Mouse (Mus musculus) liver, embryonic 13.5 days (tissue): ENCODE results near the gene Fam3c. TPM values are rescaled to one million over a fixed set of nuclear protein-coding genes. Genes with fewer than 3 reads are reported as not detected.
A peak's percentile ranks its signal among the peaks of the same experiment; 100 is the strongest.

Experiments used
- ATAC-seq: fragments of 200-750 bp; cut with Nextera tagmentation; 2 replicates; pipeline ENCODE4 v1.8.0; 2017; ENCODE audit warnings: low read depth, mild to moderate bottlenecking, moderate number of reproducible peaks, moderate library complexity
- DNase-seq: peaks from one replicate; pipeline ENCODE4 v3.0.0; 2022
- H3K27ac ChIP-seq: fragments of 300-500 bp; sonication (generic); 2 replicates; pipeline ENCODE4 v1.5.1; 2015; ENCODE audit warnings: moderate library complexity, mild to moderate bottlenecking, inconsistent platforms
- H3K27me3 ChIP-seq: fragments of 300-500 bp; sonication (generic); 2 replicates; pipeline ENCODE4 v1.6.1; 2015; ENCODE audit warnings: mild to moderate bottlenecking, inconsistent platforms
- H3K36me3 ChIP-seq: fragments of 300-500 bp; sonication (generic); 2 replicates; pipeline ENCODE4 v1.6.1; 2015; ENCODE audit warnings: mild to moderate bottlenecking, inconsistent platforms
- H3K4me1 ChIP-seq: fragments of 300-500 bp; sonication (generic); replicated peaks from 2 replicates; pipeline ENCODE4 v1.6.1; 2015; ENCODE audit warnings: inconsistent platforms
- H3K4me2 ChIP-seq: fragments of 300-500 bp; sonication (generic); 2 replicates; pipeline ENCODE4 v1.6.1; 2015; ENCODE audit warnings: inconsistent platforms, mild to moderate bottlenecking, moderate library complexity
- H3K4me3 ChIP-seq: fragments of 300-500 bp; sonication (generic); replicated peaks from 2 replicates; pipeline ENCODE4 v1.5.1; 2015; ENCODE audit warnings: mild to moderate bottlenecking, inconsistent platforms
- H3K9ac ChIP-seq: fragments of 300-500 bp; sonication (generic); 2 replicates; pipeline ENCODE4 v1.6.1; 2015; ENCODE audit warnings: mild to moderate bottlenecking, inconsistent platforms
- H3K9me3 ChIP-seq: fragments of 300-500 bp; sonication (generic); replicated peaks from 2 replicates; pipeline ENCODE4 v1.6.1; 2016; ENCODE audit warnings: inconsistent platforms
- WGBS: fragments of 180-500 bp; shearing (Covaris S2); methylation state at CpG from one replicate; pipeline ENCODE4 v1.1.7; 2015; ENCODE audit not compliant: insufficient replicate concordance; 5-methylcytosine and 5-hydroxymethylcytosine counted together
- polyA plus RNA-seq: library from polyadenylated mRNA; unstranded; fragments of >200 nt; fragmentation: Nextera tagmentation; extraction: Ambion mirVana; gene quantifications from 2 replicates; pipeline ENCODE4 v1.2.1, GENCODE M21; 2015

Fam3c gene
- polyA plus RNA-seq, 1 experiment from 2014 or later, result 17.5 TPM

GRCm38 (mm10) chr6:22289461-22290021, 66.5 kb downstream of the Fam3c start:
- Histone ChIP-seq H3K9ac (no peak overlapping the region), H3K36me3 (no peaks in the 10 kb centered on the region), H3K27me3 (peaks cover 46% of the 10 kb centered on the region), H3K9me3 (no peaks in the 10 kb centered on the region), H3K4me3 (peak overlapping the region; percentile 30), H3K4me2 (peak overlapping the region; percentile 49), H3K4me1 (peaks cover 4% of the 10 kb centered on the region; the same call in 1 of the 2 replicates), H3K27ac (no peak overlapping the region)
- 4% methylated on average over 21 of the region's 21 CpGs for WGBS
- ATAC-seq (no peak), DNase-seq (no peak)

GRCm38 (mm10) chr6:22288737-22289460, 67.1 kb downstream of the Fam3c start:
- ATAC-seq (no peak), DNase-seq (no peak)
- Histone ChIP-seq H3K4me3 (peak overlapping the region; percentile 30), H3K36me3 (no peaks in the 10 kb centered on the region), H3K4me1 (peaks cover 4% of the 10 kb centered on the region; the same call in 1 of the 2 replicates), H3K4me2 (peak overlapping the region; percentile 49), H3K9me3 (no peaks in the 10 kb centered on the region), H3K9ac (no peak overlapping the region), H3K27ac (no peak overlapping the region), H3K27me3 (peaks cover 46% of the 10 kb centered on the region)
- 2% methylated on average over 38 of the region's 38 CpGs for WGBS

- peak within 1 kb of the TSS; percentile 49 for H3K4me2 ChIP-seq
- DNase-seq (no peak), ATAC-seq (0 out of 2 replicates have a peak, but pooled peaks have one; percentile 10)
- no peak within 1 kb of the TSS for H3K9ac ChIP-seq
- peaks cover 46% of the 10 kb centered on the region for H3K27me3 ChIP-seq
- no peaks in the 10 kb centered on the region for H3K36me3 ChIP-seq
- H3K4me1 ChIP-seq, result peaks cover 4% of the 10 kb centered on the region; the same call in 1 of the 2 replicates
- H3K4me3 ChIP-seq, result peak within 1 kb of the TSS; percentile 30
- H3K27ac ChIP-seq, result no peak within 1 kb of the TSS
- H3K9me3 ChIP-seq, result no peaks in the 10 kb centered on the region
- 2% methylated on average over 20 of the region's 20 CpGs for WGBS
These were observed 67.9 kb downstream of the Fam3c start, which contains the start of gene Wnt16 for GRCm38 (mm10) chr6:22288004-22288736. Gene Wnt16, plus strand, starts transcription at chr6:22288227.

GRCm38 (mm10) chr6:22282405-22282804, 73.6 kb downstream of the Fam3c start:
- no peak for ATAC-seq
- H3K27ac ChIP-seq, result no peak overlapping the region
- 64% methylated on average over 4 of the region's 4 CpGs for WGBS

GRCm38 (mm10) chr6:22280217-22280861, 75.7 kb downstream of the Fam3c start:
- ATAC-seq (no peak), DNase-seq (no peak)
- 0 out of 2 replicates have a peak overlapping the region, but pooled peaks have one; percentile 4 for H3K4me2 ChIP-seq
- H3K36me3 ChIP-seq, result no peaks in the 10 kb centered on the region
- H3K27me3 ChIP-seq, result no peaks in the 10 kb centered on the region
- no peak overlapping the region for H3K27ac ChIP-seq
- no peaks in the 10 kb centered on the region for H3K9me3 ChIP-seq
- 63% methylated on average over 14 of the region's 14 CpGs for WGBS
- H3K9ac ChIP-seq, result no peak overlapping the region
- H3K4me3 ChIP-seq, result no peak overlapping the region
- H3K4me1 ChIP-seq, result no peaks in the 10 kb centered on the region

More at GRCm38 (mm10) chr6:22282405-22282804, 73.6 kb downstream of the Fam3c start:
- DNase-seq, result no peak
- H3K4me3 ChIP-seq, result no peak overlapping the region
- no peak overlapping the region for H3K4me2 ChIP-seq
- no peak overlapping the region for H3K9ac ChIP-seq
- no peaks in the 10 kb centered on the region for H3K9me3 ChIP-seq
- H3K4me1 ChIP-seq, result no peaks in the 10 kb centered on the region
- no peaks in the 10 kb centered on the region for H3K36me3 ChIP-seq
- peaks cover 9% of the 10 kb centered on the region for H3K27me3 ChIP-seq

- Histone ChIP-seq H3K9ac (no peak overlapping the region), H3K27me3 (no peaks in the 10 kb centered on the region), H3K9me3 (no peaks in the 10 kb centered on the region), H3K4me1 (no peaks in the 10 kb centered on the region), H3K4me3 (no peak overlapping the region), H3K27ac (no peak overlapping the region), H3K36me3 (no peaks in the 10 kb centered on the region), H3K4me2 (no peak overlapping the region)
- ATAC-seq (no peak), DNase-seq (no peak)
- 64% methylated on average over 3 of the region's 3 CpGs for WGBS
These were observed 78.1 kb downstream of the Fam3c start for GRCm38 (mm10) chr6:22277941-22278340.

GRCm38 (mm10) chr6:22269840-22270521, 86.1 kb downstream of the Fam3c start:
- Histone ChIP-seq H3K9me3 (no peaks in the 10 kb centered on the region), H3K9ac (no peak overlapping the region), H3K4me1 (no peaks in the 10 kb centered on the region), H3K4me2 (no peak overlapping the region), H3K4me3 (no peak overlapping the region), H3K27me3 (no peaks in the 10 kb centered on the region), H3K27ac (no peak overlapping the region), H3K36me3 (no peaks in the 10 kb centered on the region)
- 54% methylated on average over 8 of the region's 8 CpGs for WGBS
- DNase-seq (no peak), ATAC-seq (no peak)

- no peaks in the 10 kb centered on the region for H3K36me3 ChIP-seq
- H3K27ac ChIP-seq, result no peak overlapping the region
- H3K4me3 ChIP-seq, result no peak overlapping the region
- ATAC-seq, result no peak
- H3K27me3 ChIP-seq, result no peaks in the 10 kb centered on the region
- no peak overlapping the region for H3K9ac ChIP-seq
- H3K4me2 ChIP-seq, result no peak overlapping the region
- H3K4me1 ChIP-seq, result no peaks in the 10 kb centered on the region
- no peak for DNase-seq
- H3K9me3 ChIP-seq, result no peaks in the 10 kb centered on the region
These were observed 87.4 kb downstream of the Fam3c start for GRCm38 (mm10) chr6:22268677-22269076.

- Histone ChIP-seq H3K4me2 (no peak overlapping the region), H3K27ac (no peak overlapping the region), H3K4me1 (no peaks in the 10 kb centered on the region), H3K9me3 (no peaks in the 10 kb centered on the region), H3K9ac (no peak overlapping the region), H3K4me3 (no peak overlapping the region), H3K36me3 (no peaks in the 10 kb centered on the region), H3K27me3 (no peaks in the 10 kb centered on the region)
- WGBS, result 59% methylated on average over 5 of the region's 5 CpGs
- ATAC-seq (no peak), DNase-seq (no peak)
These were observed 88.0 kb downstream of the Fam3c start for GRCm38 (mm10) chr6:22267807-22268667.

- Histone ChIP-seq H3K4me1 (no peaks in the 10 kb centered on the region), H3K36me3 (no peaks in the 10 kb centered on the region), H3K9ac (no peak overlapping the region), H3K4me2 (no peak overlapping the region), H3K4me3 (no peak overlapping the region), H3K9me3 (no peaks in the 10 kb centered on the region), H3K27me3 (no peaks in the 10 kb centered on the region), H3K27ac (no peak overlapping the region)
- 63% methylated on average over 4 of the region's 4 CpGs for WGBS
- no peak for ATAC-seq
- DNase-seq, result no peak
These were observed 90.0 kb downstream of the Fam3c start for GRCm38 (mm10) chr6:22266018-22266417.
